Mouse (Mus musculus): ENCODE measurements around the gene Gm9918. TPM values are rescaled to one million over a fixed set of nuclear protein-coding genes. Genes with fewer than 3 reads are reported as not detected.
A peak's percentile ranks its signal among the peaks of the same experiment; 100 is the strongest.

The Gm9918 gene
- polyA plus RNA-seq, 1 experiment = 0.30 TPM

- no peaks in the 10 kb centered on the region for H3K27me3 ChIP-seq (ENCODE audit: control insufficient read depth, insufficient read depth, low read length)
- no peak overlapping the region for H3K27ac ChIP-seq (ENCODE audit: control insufficient read depth, insufficient read depth, low read length)
- H3K36me3 ChIP-seq (ENCODE audit: control insufficient read depth, insufficient read depth, low read length) = 0 out of 2 replicates have a peak, but pooled peaks cover 5% of the 10 kb centered on the region
- no peak for DNase-seq
- peak overlapping the region; percentile 88 for H3K4me3 ChIP-seq (ENCODE audit: control insufficient read depth, insufficient read depth, low read length)
- H3K4me1 ChIP-seq (replicated peaks; ENCODE audit: control insufficient read depth, insufficient read depth, low read length) = peaks cover 14% of the 10 kb centered on the region
- no peak for TF ChIP-seq POLR2A (IDR thresholded peaks at IDR 0.05; ENCODE audit: control insufficient read depth, extremely low read depth, insufficient read depth, low read length, poor library complexity)
- no peak for TF ChIP-seq CTCF (IDR thresholded peaks at IDR 0.05; ENCODE audit: borderline replicate concordance, control insufficient read depth, extremely low read depth, insufficient read depth, low read length, poor library complexity)
- 24% methylated on average over 13 of the region's 13 CpGs for WGBS
Observed at GRCm38 (mm10) chr15:102279783-102280520, 9.6 kb downstream of the Gm9918 start.

- H3K36me3 ChIP-seq (ENCODE audit: control insufficient read depth, insufficient read depth, low read length) = 0 out of 2 replicates have a peak, but pooled peaks cover 5% of the 10 kb centered on the region
- TF ChIP-seq CTCF (IDR thresholded peaks at IDR 0.05; ENCODE audit: borderline replicate concordance, control insufficient read depth, extremely low read depth, insufficient read depth, low read length, poor library complexity) (no peak), POLR2A (IDR thresholded peaks at IDR 0.05; ENCODE audit: control insufficient read depth, extremely low read depth, insufficient read depth, low read length, poor library complexity) (no peak)
- no peak for DNase-seq
- no peaks in the 10 kb centered on the region for H3K27me3 ChIP-seq (ENCODE audit: control insufficient read depth, insufficient read depth, low read length)
- no peak overlapping the region for H3K27ac ChIP-seq (ENCODE audit: control insufficient read depth, insufficient read depth, low read length)
- H3K4me3 ChIP-seq (ENCODE audit: control insufficient read depth, insufficient read depth, low read length) = no peak overlapping the region
- WGBS = 98% methylated on average over 19 of the region's 19 CpGs
- H3K4me1 ChIP-seq (replicated peaks; ENCODE audit: control insufficient read depth, insufficient read depth, low read length) = peaks cover 14% of the 10 kb centered on the region
Observed at GRCm38 (mm10) chr15:102280623-102281022, 10.3 kb downstream of the Gm9918 start.

GRCm38 (mm10) chr15:102282463-102283292, 12.3 kb downstream of the Gm9918 start:
- Histone ChIP-seq H3K27me3 (ENCODE audit: control insufficient read depth, insufficient read depth, low read length) (no peaks in the 10 kb centered on the region), H3K36me3 (ENCODE audit: control insufficient read depth, insufficient read depth, low read length) (0 out of 2 replicates have a peak, but pooled peaks cover 5% of the 10 kb centered on the region), H3K4me1 (replicated peaks; ENCODE audit: control insufficient read depth, insufficient read depth, low read length) (peaks cover 14% of the 10 kb centered on the region), H3K4me3 (ENCODE audit: control insufficient read depth, insufficient read depth, low read length) (no peak overlapping the region), H3K27ac (ENCODE audit: control insufficient read depth, insufficient read depth, low read length) (no peak overlapping the region)
- DNase-seq = no peak
- no peak for TF ChIP-seq POLR2A (IDR thresholded peaks at IDR 0.05; ENCODE audit: control insufficient read depth, extremely low read depth, insufficient read depth, low read length, poor library complexity)
- TF ChIP-seq CTCF (IDR thresholded peaks at IDR 0.05; ENCODE audit: borderline replicate concordance, control insufficient read depth, extremely low read depth, insufficient read depth, low read length, poor library complexity) = no peak
- 71% methylated on average over 8 of the region's 8 CpGs for WGBS

GRCm38 (mm10) chr15:102283648-102284047, 13.3 kb downstream of the Gm9918 start:
- Histone ChIP-seq H3K27ac (ENCODE audit: control insufficient read depth, insufficient read depth, low read length) (no peak overlapping the region), H3K27me3 (ENCODE audit: control insufficient read depth, insufficient read depth, low read length) (no peaks in the 10 kb centered on the region), H3K4me3 (ENCODE audit: control insufficient read depth, insufficient read depth, low read length) (no peak overlapping the region), H3K36me3 (ENCODE audit: control insufficient read depth, insufficient read depth, low read length) (0 out of 2 replicates have a peak, but pooled peaks cover 5% of the 10 kb centered on the region), H3K4me1 (replicated peaks; ENCODE audit: control insufficient read depth, insufficient read depth, low read length) (peaks cover 13% of the 10 kb centered on the region)
- DNase-seq = no peak
- TF ChIP-seq POLR2A (IDR thresholded peaks at IDR 0.05; ENCODE audit: control insufficient read depth, extremely low read depth, insufficient read depth, low read length, poor library complexity) (no peak), CTCF (IDR thresholded peaks at IDR 0.05; ENCODE audit: borderline replicate concordance, control insufficient read depth, extremely low read depth, insufficient read depth, low read length, poor library complexity) (no peak)
- 92% methylated on average over 3 of the region's 3 CpGs for WGBS

- Histone ChIP-seq H3K4me1 (replicated peaks; ENCODE audit: control insufficient read depth, insufficient read depth, low read length) (no peaks in the 10 kb centered on the region), H3K27ac (ENCODE audit: control insufficient read depth, insufficient read depth, low read length) (no peak overlapping the region), H3K4me3 (ENCODE audit: control insufficient read depth, insufficient read depth, low read length) (no peak overlapping the region), H3K36me3 (ENCODE audit: control insufficient read depth, insufficient read depth, low read length) (no peaks in the 10 kb centered on the region), H3K27me3 (ENCODE audit: control insufficient read depth, insufficient read depth, low read length) (no peaks in the 10 kb centered on the region)
- TF ChIP-seq CTCF (IDR thresholded peaks at IDR 0.05; ENCODE audit: borderline replicate concordance, control insufficient read depth, extremely low read depth, insufficient read depth, low read length, poor library complexity) = no peak
- no peak for TF ChIP-seq POLR2A (IDR thresholded peaks at IDR 0.05; ENCODE audit: control insufficient read depth, extremely low read depth, insufficient read depth, low read length, poor library complexity)
- DNase-seq = peak; percentile 44
Observed at GRCm38 (mm10) chr15:102287395-102287794, 17.0 kb downstream of the Gm9918 start.

GRCm38 (mm10) chr15:102295633-102296367, 25.4 kb downstream of the Gm9918 start, which contains the start of gene Espl1:
Espl1 (plus strand) TSS chr15:102296266.
- 4% methylated on average over 25 of the region's 25 CpGs for WGBS
- Histone ChIP-seq H3K27me3 (ENCODE audit: control insufficient read depth, insufficient read depth, low read length) (no peaks in the 10 kb centered on the region), H3K27ac (ENCODE audit: control insufficient read depth, insufficient read depth, low read length) (no peak within 1 kb of the TSS), H3K36me3 (ENCODE audit: control insufficient read depth, insufficient read depth, low read length) (peaks cover under 1% of the 10 kb centered on the region; the same call in 1 of the 2 replicates), H3K4me3 (ENCODE audit: control insufficient read depth, insufficient read depth, low read length) (peak within 1 kb of the TSS; percentile 74), H3K4me1 (replicated peaks; ENCODE audit: control insufficient read depth, insufficient read depth, low read length) (0 out of 2 replicates have a peak, but pooled peaks cover 3% of the 10 kb centered on the region)
- TF ChIP-seq POLR2A (IDR thresholded peaks at IDR 0.05; ENCODE audit: control insufficient read depth, extremely low read depth, insufficient read depth, low read length, poor library complexity) (no peak; the same call in 1 of the 2 replicates), CTCF (IDR thresholded peaks at IDR 0.05; ENCODE audit: borderline replicate concordance, control insufficient read depth, extremely low read depth, insufficient read depth, low read length, poor library complexity) (no peak)
- DNase-seq = peak; percentile 97
